Mouse (Mus musculus) intestine, embryonic 16.5 days (tissue): ENCODE results near the gene Tapt1. TPM values are rescaled to one million over a fixed set of nuclear protein-coding genes. Genes with fewer than 3 reads are reported as not detected.

Source experiments
- ATAC-seq: fragments of 200-750 bp; cut with Nextera tagmentation; 2 replicates; pipeline ENCODE4 v1.8.0; 2017; ENCODE audit warnings: moderate TSS enrichment, moderate library complexity
- H3K27ac ChIP-seq: fragments of 300-500 bp; sonication (generic); 2 replicates; pipeline ENCODE4 v1.5.1; 2014; ENCODE audit warnings: mild to moderate bottlenecking, low read length
- H3K27me3 ChIP-seq: fragments of 300-500 bp; sonication (generic); replicated peaks from 2 replicates; pipeline ENCODE4 v1.6.1; 2014; ENCODE audit warnings: low read length, control low read depth, mixed read lengths; ENCODE audit not compliant: control insufficient read depth, insufficient read depth
- H3K36me3 ChIP-seq: fragments of 300-500 bp; sonication (generic); 2 replicates; pipeline ENCODE4 v1.6.1; 2014; ENCODE audit warnings: low read length, control low read depth; ENCODE audit not compliant: control insufficient read depth, insufficient read depth
- H3K4me1 ChIP-seq: fragments of 300-500 bp; sonication (generic); 2 replicates; pipeline ENCODE4 v1.6.1; 2014; ENCODE audit warnings: low read length, control low read depth, mixed read lengths; ENCODE audit not compliant: control insufficient read depth, insufficient read depth
- H3K4me2 ChIP-seq: fragments of 300-500 bp; sonication (generic); 2 replicates; pipeline ENCODE4 v1.6.1; 2014; ENCODE audit warnings: low read depth, low read length, control low read depth
- H3K4me3 ChIP-seq: fragments of 300-500 bp; sonication (generic); 2 replicates; pipeline ENCODE4 v1.5.1; 2014; ENCODE audit warnings: mild to moderate bottlenecking, low read length
- H3K9ac ChIP-seq: fragments of 300-500 bp; sonication (generic); 2 replicates; pipeline ENCODE4 v1.6.1; 2014; ENCODE audit warnings: low read depth, low read length
- H3K9me3 ChIP-seq: fragments of 300-500 bp; sonication (generic); 2 replicates; pipeline ENCODE4 v1.6.1; 2016; ENCODE audit warnings: low read length, control low read depth; ENCODE audit not compliant: control insufficient read depth
- WGBS: fragments of 180-500 bp; shearing (Covaris S2); extraction: QIAGEN DNeasy Blood & Tissue Kit; methylation state at CpG from one replicate; pipeline ENCODE4 v1.1.7; 2014; 5-methylcytosine and 5-hydroxymethylcytosine counted together
- polyA plus RNA-seq: library from polyadenylated mRNA; unstranded; fragments of >200 nt; fragmentation: Nextera tagmentation; extraction: Ambion mirVana; gene quantifications from 2 replicates; pipeline ENCODE4 v1.2.1, GENCODE M21; 2015

Gene Tapt1
- polyA plus RNA-seq, 1 experiment from 2014 or later = 20.0 TPM

DNA sequence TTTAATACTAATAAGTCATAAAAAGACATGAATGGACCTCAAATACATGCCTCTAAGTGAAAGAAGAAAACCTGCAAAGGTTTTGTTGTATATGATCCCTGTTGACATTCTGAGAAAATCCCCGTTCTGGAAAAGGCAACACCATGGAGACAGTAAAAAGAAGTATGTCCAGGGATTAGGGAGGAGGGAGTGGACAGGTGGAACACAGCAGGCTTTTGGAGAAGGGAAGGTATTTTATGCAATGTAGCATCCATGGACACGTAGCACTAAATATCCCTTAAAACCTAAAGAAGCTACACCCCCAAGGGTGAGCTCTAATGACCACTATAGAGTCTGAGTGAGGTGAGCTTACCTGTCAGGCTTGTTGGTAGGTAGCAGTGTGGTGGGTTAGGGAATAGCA is 67.2 kb downstream of the Tapt1 start:
- no peak for ATAC-seq
- Histone ChIP-seq H3K4me1 (peaks cover 4% of the 10 kb centered on the region; the same call in 1 of the 2 replicates), H3K9ac (no peak overlapping the region), H3K4me3 (no peak overlapping the region), H3K36me3 (no peaks in the 10 kb centered on the region), H3K27me3 (no peaks in the 10 kb centered on the region), H3K4me2 (no peak overlapping the region), H3K27ac (no peak overlapping the region), H3K9me3 (no peaks in the 10 kb centered on the region)
- 84% methylated on average over 2 of the region's 2 CpGs for WGBS

GRCm38 (mm10) chr5:44158458-44158857 is 68.0 kb downstream of the Tapt1 start:
- ATAC-seq = no peak
- Histone ChIP-seq H3K4me1 (peaks cover 4% of the 10 kb centered on the region; the same call in 1 of the 2 replicates), H3K4me3 (no peak overlapping the region), H3K27me3 (no peaks in the 10 kb centered on the region), H3K4me2 (no peak overlapping the region), H3K9me3 (no peaks in the 10 kb centered on the region), H3K9ac (no peak overlapping the region), H3K36me3 (no peaks in the 10 kb centered on the region), H3K27ac (0 out of 2 replicates have a peak overlapping the region, but pooled peaks have one; percentile 10)
- 94% methylated on average over 3 of the region's 3 CpGs for WGBS

DNA sequence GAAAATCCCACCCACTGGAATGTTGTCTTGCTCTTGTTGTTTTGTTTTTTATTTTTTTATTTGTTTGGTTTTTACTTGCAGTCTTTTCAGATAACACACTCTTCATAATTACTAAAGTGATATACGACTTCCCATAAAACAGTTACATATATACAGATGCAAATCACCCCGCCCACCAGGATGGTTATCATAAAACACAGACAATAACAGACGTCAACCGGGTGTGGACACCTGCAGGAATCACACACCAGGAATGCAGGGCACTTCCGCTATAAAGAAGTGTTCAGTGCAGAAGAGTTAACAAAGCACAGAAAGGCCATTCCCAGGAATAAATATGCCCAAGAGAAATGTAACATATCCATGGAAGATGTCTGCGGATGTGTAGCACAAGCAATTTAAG is 68.7 kb downstream of the Tapt1 start:
- Histone ChIP-seq H3K4me3 (no peak overlapping the region), H3K4me1 (peaks cover 4% of the 10 kb centered on the region; the same call in 1 of the 2 replicates), H3K27ac (no peak overlapping the region), H3K4me2 (no peak overlapping the region), H3K36me3 (no peaks in the 10 kb centered on the region), H3K9me3 (no peaks in the 10 kb centered on the region), H3K9ac (no peak overlapping the region), H3K27me3 (no peaks in the 10 kb centered on the region)
- peak; percentile 52 for ATAC-seq
- WGBS = 53% methylated on average over 6 of the region's 6 CpGs

DNA sequence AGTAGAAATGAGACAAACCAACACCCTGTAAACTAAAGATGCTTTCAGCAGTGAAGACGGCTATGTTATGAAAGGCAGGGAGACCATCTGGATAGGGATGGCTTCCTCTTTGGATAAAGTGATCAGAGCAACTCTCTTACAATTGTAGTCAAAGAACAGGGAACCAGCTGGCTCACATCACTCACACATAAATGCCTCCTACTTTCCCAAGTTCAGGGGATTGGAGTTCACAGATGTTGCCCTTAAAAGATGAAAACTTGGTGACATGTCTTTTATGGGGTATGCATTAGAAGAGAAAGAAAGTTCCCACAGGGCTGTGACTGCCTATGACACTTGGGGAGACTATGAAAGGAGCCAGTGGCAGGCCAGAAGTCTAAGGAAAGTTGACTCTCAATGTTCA is 73.4 kb downstream of the Tapt1 start:
- 58% methylated on average over 1 of the region's 1 CpGs for WGBS

DNA sequence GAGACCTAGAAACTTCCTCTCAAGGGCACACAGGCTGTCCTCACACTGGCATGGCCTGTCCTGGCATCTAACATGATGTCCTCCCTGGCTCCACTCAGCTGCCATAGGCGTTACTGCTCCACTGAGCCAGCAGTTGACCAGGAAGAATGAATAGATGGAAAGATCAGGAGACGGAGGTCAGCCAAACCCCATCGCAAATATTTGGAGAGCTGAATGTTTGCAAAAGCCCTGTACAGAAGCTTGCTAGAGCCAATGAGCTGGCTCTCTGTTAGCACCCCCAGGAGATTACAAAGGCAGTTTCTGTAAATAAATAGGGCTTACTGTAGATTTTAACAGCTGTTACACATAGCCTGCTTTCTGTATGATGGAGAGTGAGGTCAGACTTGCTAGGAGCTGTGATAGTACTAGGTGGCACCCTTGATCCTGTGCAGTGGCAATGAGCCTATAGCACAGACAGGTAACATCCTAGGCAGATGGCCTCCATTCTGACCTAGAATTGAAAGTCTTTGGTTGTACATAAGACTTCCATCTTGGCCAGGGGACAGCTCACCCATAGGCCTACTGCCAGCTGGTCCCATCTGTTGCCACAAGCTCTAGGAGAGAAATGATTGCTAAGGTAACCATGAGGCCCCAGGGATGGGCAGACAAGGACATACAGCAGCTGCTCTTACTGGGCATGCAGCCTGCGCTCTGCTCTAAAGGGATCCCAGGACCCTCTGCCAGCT is 74.9 kb downstream of the Tapt1 start:
- 44% methylated on average over 4 of the region's 4 CpGs for WGBS
- ATAC-seq = peak; percentile 86

More for the DNA sequence above, 73.4 kb downstream of the Tapt1 start:
- no peak overlapping the region for H3K4me3 ChIP-seq
- H3K4me1 ChIP-seq = peaks cover 7% of the 10 kb centered on the region
- H3K9me3 ChIP-seq = peaks cover 3% of the 10 kb centered on the region; the same call in 1 of the 2 replicates
- no peak overlapping the region for H3K4me2 ChIP-seq
- ATAC-seq = no peak
- no peaks in the 10 kb centered on the region for H3K27me3 ChIP-seq
- H3K27ac ChIP-seq = no peak overlapping the region
- H3K36me3 ChIP-seq = no peaks in the 10 kb centered on the region
- H3K9ac ChIP-seq = no peak overlapping the region

GRCm38 (mm10) chr5:44147732-44148131 is 78.7 kb downstream of the Tapt1 start:
- no peak overlapping the region for H3K4me2 ChIP-seq
- H3K4me3 ChIP-seq = no peak overlapping the region
- peaks cover 3% of the 10 kb centered on the region; the same call in 1 of the 2 replicates for H3K9me3 ChIP-seq
- 82% methylated on average over 3 of the region's 3 CpGs for WGBS
- no peak overlapping the region for H3K27ac ChIP-seq
- no peaks in the 10 kb centered on the region for H3K36me3 ChIP-seq
- H3K4me1 ChIP-seq = peaks cover 3% of the 10 kb centered on the region; the same call in 1 of the 2 replicates
- no peaks in the 10 kb centered on the region for H3K27me3 ChIP-seq
- ATAC-seq = no peak
- no peak overlapping the region for H3K9ac ChIP-seq

More for the DNA sequence above, 74.9 kb downstream of the Tapt1 start:
- no peak overlapping the region for H3K4me2 ChIP-seq
- H3K9ac ChIP-seq = no peak overlapping the region
- peaks cover 3% of the 10 kb centered on the region; the same call in 1 of the 2 replicates for H3K9me3 ChIP-seq
- H3K4me3 ChIP-seq = no peak overlapping the region
- H3K27me3 ChIP-seq = no peaks in the 10 kb centered on the region
- H3K36me3 ChIP-seq = no peaks in the 10 kb centered on the region
- peak overlapping the region; percentile 60 for H3K27ac ChIP-seq
- H3K4me1 ChIP-seq = peaks cover 3% of the 10 kb centered on the region; the same call in 1 of the 2 replicates

DNA sequence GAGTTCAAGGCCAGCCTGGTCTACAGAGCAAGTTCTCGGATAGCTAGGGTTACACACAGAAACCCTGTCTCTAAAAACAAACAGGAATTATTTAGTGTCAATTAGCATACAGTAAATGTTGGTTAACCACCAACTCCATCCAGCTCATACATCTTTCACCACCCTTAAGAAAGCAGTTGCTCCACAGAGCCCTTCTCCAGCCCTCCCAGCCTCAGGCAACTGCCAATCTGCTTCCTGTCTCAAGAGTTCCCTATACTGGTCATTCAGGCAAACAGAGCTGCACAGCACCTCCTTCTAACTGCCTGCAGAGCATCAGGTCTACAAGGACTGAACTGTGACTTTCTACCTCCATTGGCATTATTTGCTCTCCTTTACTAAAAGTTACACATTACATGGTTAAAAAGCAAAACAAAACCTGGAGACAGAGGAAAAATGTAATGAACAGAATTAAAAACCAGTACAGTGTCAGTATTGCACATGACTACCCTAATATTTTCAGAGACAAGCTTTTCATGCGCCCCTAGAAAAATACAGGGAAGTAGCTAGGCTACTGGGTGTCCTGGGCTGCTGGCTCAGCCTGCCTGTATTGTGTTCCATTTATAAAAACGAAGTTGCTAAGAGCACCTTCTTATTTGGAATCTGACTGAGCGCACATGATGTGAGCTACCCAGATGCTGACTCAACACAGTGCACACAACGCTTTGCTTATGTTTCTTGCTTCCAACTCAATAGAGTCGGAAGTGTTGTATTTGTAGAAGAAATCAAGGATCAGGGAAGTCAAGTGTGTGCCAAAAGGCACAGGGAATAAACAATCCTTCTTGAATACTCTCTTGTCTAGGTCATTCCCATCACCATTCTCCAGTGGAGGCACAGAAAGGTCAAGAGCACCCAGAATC is 79.7 kb downstream of the Tapt1 start:
- Histone ChIP-seq H3K4me1 (peaks cover under 1% of the 10 kb centered on the region; the same call in 1 of the 2 replicates), H3K27ac (no peak overlapping the region), H3K27me3 (no peaks in the 10 kb centered on the region), H3K9me3 (peaks cover 3% of the 10 kb centered on the region; the same call in 1 of the 2 replicates), H3K4me2 (no peak overlapping the region), H3K9ac (no peak overlapping the region), H3K36me3 (no peaks in the 10 kb centered on the region), H3K4me3 (no peak overlapping the region)
- WGBS = 73% methylated on average over 6 of the region's 6 CpGs
- no peak for ATAC-seq

- Histone ChIP-seq H3K9me3 (no peaks in the 10 kb centered on the region), H3K4me2 (no peak overlapping the region), H3K4me1 (no peaks in the 10 kb centered on the region), H3K27me3 (no peaks in the 10 kb centered on the region), H3K4me3 (no peak overlapping the region), H3K27ac (peak overlapping the region; percentile 44; the same call in 1 of the 2 replicates), H3K36me3 (no peaks in the 10 kb centered on the region), H3K9ac (no peak overlapping the region)
- peak; percentile 89 for ATAC-seq
- 48% methylated on average over 8 of the region's 8 CpGs for WGBS
Measured at GRCm38 (mm10) chr5:44143467-44144235, 82.8 kb downstream of the Tapt1 start.
